ENCODE assay signal across 21 mouse cellular contexts in the genomic region with DNA sequence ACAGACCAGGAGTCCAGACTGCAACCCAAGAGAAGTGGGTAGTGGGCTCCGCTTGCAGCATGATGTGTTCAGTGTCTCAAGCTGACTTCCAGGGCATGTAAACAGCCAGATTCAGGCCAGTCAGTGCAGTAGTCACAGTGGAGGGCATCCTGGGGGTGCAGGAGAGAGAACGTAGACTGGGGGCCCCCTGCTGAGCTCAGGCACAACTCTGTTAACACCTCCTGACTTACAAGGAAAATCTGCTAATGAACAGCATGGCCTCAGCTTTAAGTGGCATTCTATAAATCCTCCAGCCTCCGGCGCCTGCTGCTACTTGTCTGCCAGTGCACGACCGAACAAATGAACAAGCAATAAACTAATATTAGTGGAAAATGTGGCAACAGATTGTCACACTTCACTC. TPM values are rescaled to one million over a fixed set of nuclear protein-coding genes. Genes with fewer than 3 reads are reported as not detected.
A peak's percentile ranks its signal among the peaks of the same experiment; 100 is the strongest.
DNase-seq lines count a peak whose midpoint lies in the region; ATAC-seq lines count a peak whose summit lies in the region.
"Had no signal": no experiment of that assay in that cellular context is flagged by ENCODE, and none has a peak within 500 bp of the region (broad histone marks: within the 10 kb centered on the region; RNA-seq: fewer than 3 reads in every experiment).

No protein-coding gene starts in this region.

- ATAC-seq in forebrain, embryonic 14.5 days: no peak
- no peak for ATAC-seq in forebrain, embryonic 15.5 days (replicated peaks)
- no peak for ATAC-seq in embryonic facial prominence, embryonic 12.5 days (ENCODE audit: insufficient number of reproducible peaks, insufficient read depth, low FRiP score, low TSS enrichment)
- ATAC-seq in limb, embryonic 12.5 days (ENCODE audit: insufficient number of reproducible peaks, insufficient read depth, low FRiP score, low TSS enrichment, low read depth): peak; percentile 35; the same call in 1 of the 2 replicates
- ATAC-seq in midbrain, embryonic 13.5 days: no peak
- ATAC-seq: intestine, embryonic 15.5 days had no signal

- 35% methylated on average over 6 of the region's 6 CpGs for WGBS in forebrain, embryonic 14.5 days
- 27% methylated on average over 6 of the region's 6 CpGs for WGBS in forebrain, embryonic 15.5 days
- WGBS in embryonic facial prominence, embryonic 12.5 days: 66% methylated on average over 6 of the region's 6 CpGs
- 11% methylated on average over 6 of the region's 6 CpGs for WGBS in limb, embryonic 12.5 days
- 60% methylated on average over 6 of the region's 6 CpGs for WGBS in midbrain, embryonic 13.5 days

- peak; percentile 28 for DNase-seq in forebrain, embryonic 14.5 days (ENCODE audit: low spot score)
- DNase-seq in cerebellum, adult 8-10 months: peak; percentile 62
- DNase-seq in heart, adult 18-20 months: no peak
- DNase-seq in natural killer cell, adult 2 months (ENCODE audit: low spot score in 2 of 2): no peak
- DNase-seq: adrenal gland, postnatal 10 days; B cell, adult 2 months; lung, embryonic 14.5 days; thymus, postnatal 25 days had no signal

- H3K27ac ChIP-seq in forebrain, embryonic 14.5 days (ENCODE audit: low read depth, low read length): no peak overlapping the region
- no peak overlapping the region for H3K27ac ChIP-seq in forebrain, embryonic 15.5 days (replicated peaks)
- H3K27ac ChIP-seq in embryonic facial prominence, embryonic 12.5 days: 0 out of 2 replicates have a peak overlapping the region, but pooled peaks have one; percentile 23
- H3K27ac ChIP-seq in limb, embryonic 12.5 days: peak overlapping the region; percentile 87
- H3K27ac ChIP-seq in midbrain, embryonic 13.5 days: no peak overlapping the region
- H3K27ac ChIP-seq: hindbrain, embryonic 10.5 days; intestine, embryonic 15.5 days; kidney, postnatal 0 days; layer of hippocampus, adult 2 months; midbrain, embryonic 12.5 days; neural tube, embryonic 15.5 days had no signal

- H3K4me1 ChIP-seq in forebrain, embryonic 14.5 days (ENCODE audit: control insufficient read depth, insufficient read depth, low read length): no peaks in the 10 kb centered on the region
- no peaks in the 10 kb centered on the region for H3K4me1 ChIP-seq in forebrain, embryonic 15.5 days
- H3K4me1 ChIP-seq in embryonic facial prominence, embryonic 12.5 days: peaks cover 47% of the 10 kb centered on the region
- H3K4me1 ChIP-seq in limb, embryonic 12.5 days (replicated peaks): peaks cover 69% of the 10 kb centered on the region
- H3K4me1 ChIP-seq in midbrain, embryonic 13.5 days (replicated peaks): no peaks in the 10 kb centered on the region
- H3K4me1 ChIP-seq: midbrain, embryonic 12.5 days; neural tube, embryonic 15.5 days had no signal

- no peak overlapping the region for H3K4me2 ChIP-seq in forebrain, embryonic 14.5 days (ENCODE audit: low read length)
- no peak overlapping the region for H3K4me2 ChIP-seq in forebrain, embryonic 15.5 days (replicated peaks)
- no peak overlapping the region for H3K4me2 ChIP-seq in embryonic facial prominence, embryonic 12.5 days (replicated peaks)
- H3K4me2 ChIP-seq in limb, embryonic 12.5 days: 0 out of 2 replicates have a peak overlapping the region, but pooled peaks have one; percentile 0
- no peak overlapping the region for H3K4me2 ChIP-seq in midbrain, embryonic 13.5 days (replicated peaks)
- H3K4me2 ChIP-seq: intestine, embryonic 15.5 days; liver, embryonic 11.5 days; lung, embryonic 14.5 days; midbrain, embryonic 12.5 days; neural tube, embryonic 15.5 days had no signal

- no peaks in the 10 kb centered on the region for H3K36me3 ChIP-seq in forebrain, embryonic 14.5 days (ENCODE audit: control insufficient read depth, insufficient read depth, low read length)
- H3K36me3 ChIP-seq in forebrain, embryonic 15.5 days: no peaks in the 10 kb centered on the region
- H3K36me3 ChIP-seq in embryonic facial prominence, embryonic 12.5 days: no peaks in the 10 kb centered on the region
- no peaks in the 10 kb centered on the region for H3K36me3 ChIP-seq in limb, embryonic 12.5 days
- H3K36me3 ChIP-seq in midbrain, embryonic 13.5 days: no peaks in the 10 kb centered on the region
- H3K36me3 ChIP-seq: hindbrain, embryonic 10.5 days; intestine, embryonic 15.5 days; midbrain, embryonic 12.5 days; neural tube, embryonic 15.5 days had no signal

- H3K9me3 ChIP-seq in forebrain, embryonic 14.5 days (replicated peaks; ENCODE audit: control insufficient read depth, low read length): no peaks in the 10 kb centered on the region
- no peaks in the 10 kb centered on the region for H3K9me3 ChIP-seq in forebrain, embryonic 15.5 days
- H3K9me3 ChIP-seq in embryonic facial prominence, embryonic 12.5 days: no peaks in the 10 kb centered on the region
- no peaks in the 10 kb centered on the region for H3K9me3 ChIP-seq in limb, embryonic 12.5 days
- no peaks in the 10 kb centered on the region for H3K9me3 ChIP-seq in midbrain, embryonic 13.5 days
- H3K9me3 ChIP-seq: hindbrain, embryonic 10.5 days; intestine, embryonic 15.5 days; midbrain, embryonic 12.5 days; neural tube, embryonic 15.5 days had no signal

- no peak overlapping the region for H3K4me3 ChIP-seq in forebrain, embryonic 14.5 days (ENCODE audit: low read depth, low read length)
- H3K4me3 ChIP-seq in forebrain, embryonic 15.5 days: no peak overlapping the region
- H3K4me3 ChIP-seq in embryonic facial prominence, embryonic 12.5 days: no peak overlapping the region
- H3K4me3 ChIP-seq in limb, embryonic 12.5 days (replicated peaks): no peak overlapping the region
- H3K4me3 ChIP-seq in midbrain, embryonic 13.5 days (replicated peaks): no peak overlapping the region
- H3K4me3 ChIP-seq: hindbrain, embryonic 10.5 days; intestine, embryonic 15.5 days; layer of hippocampus, adult 2 months; midbrain, embryonic 12.5 days; neural tube, embryonic 15.5 days had no signal

- no peak overlapping the region for H3K9ac ChIP-seq in forebrain, embryonic 14.5 days (ENCODE audit: low read length)
- H3K9ac ChIP-seq in forebrain, embryonic 15.5 days (replicated peaks): no peak overlapping the region
- no peak overlapping the region; the same call in 1 of the 2 replicates for H3K9ac ChIP-seq in embryonic facial prominence, embryonic 12.5 days
- H3K9ac ChIP-seq in limb, embryonic 12.5 days (replicated peaks): no peak overlapping the region; the same call in 1 of the 2 replicates
- no peak overlapping the region for H3K9ac ChIP-seq in midbrain, embryonic 13.5 days (replicated peaks)
- H3K9ac ChIP-seq: intestine, embryonic 15.5 days; lung, embryonic 14.5 days; midbrain, embryonic 12.5 days; neural tube, embryonic 15.5 days had no signal

- H3K27me3 ChIP-seq in forebrain, embryonic 14.5 days (replicated peaks; ENCODE audit: control insufficient read depth, insufficient read depth, low read length): no peaks in the 10 kb centered on the region
- no peaks in the 10 kb centered on the region for H3K27me3 ChIP-seq in forebrain, embryonic 15.5 days
- no peaks in the 10 kb centered on the region for H3K27me3 ChIP-seq in embryonic facial prominence, embryonic 12.5 days
- H3K27me3 ChIP-seq in limb, embryonic 12.5 days: peaks cover 30% of the 10 kb centered on the region
- H3K27me3 ChIP-seq in midbrain, embryonic 13.5 days: no peaks in the 10 kb centered on the region
- H3K27me3 ChIP-seq: intestine, embryonic 15.5 days; midbrain, embryonic 12.5 days; neural tube, embryonic 15.5 days had no signal

RNA-seq across cellular contexts. Expression of gene Ltbp2, which starts 33.6 kb away (rescaled TPM):
- polyA plus RNA-seq in forebrain, embryonic 14.5 days (2014; fragmentation: Nextera tagmentation; extraction: Ambion mirVana): 0.04 TPM in 1 of 2 replicates, not detected in the other
- 0.15 and 0.33 TPM in 2 replicates for polyA plus RNA-seq in forebrain, embryonic 15.5 days (2015; fragmentation: Nextera tagmentation; extraction: Ambion mirVana)
- 0.71 and 0.93 TPM in 2 replicates for polyA plus RNA-seq in embryonic facial prominence, embryonic 12.5 days (2016; fragmentation: Nextera tagmentation; extraction: Ambion mirVana)
- polyA plus RNA-seq in limb, embryonic 12.5 days (2016; fragmentation: Nextera tagmentation; extraction: Ambion mirVana): 0.20 and 0.58 TPM in 2 replicates
- polyA plus RNA-seq in midbrain, embryonic 13.5 days (2015; fragmentation: Nextera tagmentation; extraction: Ambion mirVana): 0.13 TPM in 1 of 2 replicates, not detected in the other
- total RNA-seq in heart, adult 18-20 months (2021): 1 to 10 TPM; 1.3 to 3.0 TPM
- total RNA-seq: granulocyte monocyte progenitor cell, adult 5-6 weeks had no signal
- polyA plus RNA-seq: forebrain, embryonic 11.5 days had no signal

Comparison
In these comparisons a context has a peak if more than half of its experiments do, and no peak if none do; other contexts are left out.
1. DNase-seq: peak in forebrain, embryonic 14.5 days (single experiment) and cerebellum, adult 8-10 months (single experiment); none in heart, adult 18-20 months (0 of 2) and natural killer cell, adult 2 months (0 of 2).
2. H3K27ac ChIP-seq: peak in embryonic facial prominence, embryonic 12.5 days (single experiment) and limb, embryonic 12.5 days (single experiment); none in forebrain, embryonic 14.5 days (single experiment), forebrain, embryonic 15.5 days (single experiment) and midbrain, embryonic 13.5 days (single experiment).